8 mouse cellular contexts compared by ENCODE assay signal in genomic region chr14:8098687-8098995, GRCm38 (mm10). TPM values are rescaled to one million over a fixed set of nuclear protein-coding genes. Genes with fewer than 3 reads are reported as not detected.
DNase-seq lines count a peak whose midpoint lies in the region; ATAC-seq and TF ChIP-seq lines count a peak whose summit lies in the region.

No protein-coding gene starts in this region.

- TF ChIP-seq EP300 in heart, adult 2 months (IDR thresholded peaks at IDR 0.05; ENCODE audit: insufficient read depth, low read depth, low read length) = no peak

- WGBS in heart, adult 2 months = 2% methylated on average over 5 of the region's 5 CpGs
- WGBS in liver, embryonic 13.5 days (ENCODE audit: insufficient replicate concordance) = 3% methylated on average over 5 of the region's 5 CpGs

- H3K4me2 ChIP-seq in liver, embryonic 13.5 days = peak overlapping the region; percentile 89

- H3K36me3 ChIP-seq in heart, adult 2 months (ENCODE audit: control insufficient read depth, insufficient read depth, low read length) = peaks cover 7% of the 10 kb centered on the region
- H3K36me3 ChIP-seq in C2C12 (ENCODE audit: control insufficient read depth, insufficient read depth) = no peaks in the 10 kb centered on the region
- H3K36me3 ChIP-seq in liver, embryonic 13.5 days = no peaks in the 10 kb centered on the region

- peak overlapping the region; percentile 91 for H3K27ac ChIP-seq in heart, adult 2 months
- peak overlapping the region; percentile 86 for H3K27ac ChIP-seq in embryonic fibroblast, embryonic 13.5 days (ENCODE audit: insufficient read depth, low read length)
- peak overlapping the region; percentile 54; the same call in 1 of the 2 replicates for H3K27ac ChIP-seq in liver, embryonic 13.5 days

- H3K4me1 ChIP-seq in heart, adult 2 months (ENCODE audit: control insufficient read depth, insufficient read depth, low read length) = peaks cover 6% of the 10 kb centered on the region
- H3K4me1 ChIP-seq in embryonic fibroblast, embryonic 13.5 days (ENCODE audit: control insufficient read depth, insufficient read depth, low read length) = peaks cover 22% of the 10 kb centered on the region
- H3K4me1 ChIP-seq in liver, embryonic 13.5 days (replicated peaks) = peaks cover 34% of the 10 kb centered on the region

- H3K4me3 ChIP-seq in heart, adult 2 months = peak overlapping the region; percentile 74
- peak overlapping the region; percentile 35 for H3K4me3 ChIP-seq in C2C12 (ENCODE audit: insufficient read depth, poor library complexity, severe bottlenecking)
- peak overlapping the region; percentile 100 for H3K4me3 ChIP-seq in embryonic fibroblast, embryonic 13.5 days (ENCODE audit: insufficient read depth, low read length)
- H3K4me3 ChIP-seq in liver, embryonic 13.5 days (replicated peaks) = peak overlapping the region; percentile 81

- TF ChIP-seq POLR2A in heart, adult 2 months (IDR thresholded peaks at IDR 0.05; ENCODE audit: insufficient read depth, low read depth, low read length) = no peak
- no peak for TF ChIP-seq POLR2A in embryonic fibroblast, embryonic 13.5 days (IDR thresholded peaks at IDR 0.05; ENCODE audit: low read depth, low read length)

- H3K79me2 ChIP-seq in heart, adult 2 months (replicated peaks; ENCODE audit: control insufficient read depth, insufficient read depth, low read length) = 0 out of 2 replicates have a peak, but pooled peaks cover 3% of the 10 kb centered on the region
- H3K79me2 ChIP-seq in C2C12 (ENCODE audit: control insufficient read depth, insufficient read depth) = peaks cover 13% of the 10 kb centered on the region

- H3ac ChIP-seq in C2C12 (ENCODE audit: control insufficient read depth, insufficient read length, low read depth) = peak overlapping the region; percentile 83

- no peaks in the 10 kb centered on the region for H3K9me3 ChIP-seq in liver, embryonic 13.5 days (replicated peaks)

- no peak for TF ChIP-seq CTCF in heart, adult 2 months (IDR thresholded peaks at IDR 0.05)
- TF ChIP-seq CTCF in C2C12 (IDR thresholded peaks at IDR 0.05; ENCODE audit: control insufficient read depth, insufficient read depth, insufficient read length) = no peak
- no peak for TF ChIP-seq CTCF in embryonic fibroblast, embryonic 13.5 days (IDR thresholded peaks at IDR 0.05; ENCODE audit: borderline replicate concordance, insufficient read depth, low read length)

- intact Hi-C loops in heart, adult 2 months (cut with DNase I) = loop anchor here (2.0 to 5.0 kb wide), 2 partner anchors 74 to 114 kb away; partner anchors contain the start of genes Kctd6 and Pdhb
- intact Hi-C loops in heart, postnatal 10 days (cut with DNase I) = loop anchor here (5.0 kb wide), 1 partner anchor 119 kb away; no protein-coding TSS in a partner anchor

- peak overlapping the region; percentile 92 for H3K9ac ChIP-seq in heart, adult 2 months (ENCODE audit: low read depth, low read length)
- H3K9ac ChIP-seq in liver, embryonic 13.5 days = peak overlapping the region; percentile 82

- peaks cover 2% of the 10 kb centered on the region for H3K79me3 ChIP-seq in C2C12 (ENCODE audit: low read depth)

- H3K27me3 ChIP-seq in heart, adult 2 months (ENCODE audit: control insufficient read depth, insufficient read depth, low read length) = no peaks in the 10 kb centered on the region
- no peaks in the 10 kb centered on the region for H3K27me3 ChIP-seq in C2C12 (ENCODE audit: control insufficient read depth, insufficient read depth, insufficient read length)
- no peaks in the 10 kb centered on the region for H3K27me3 ChIP-seq in liver, embryonic 13.5 days

- DNase-seq in heart, adult 2 months = no peak
- no peak for DNase-seq in heart, postnatal 10 days
- no peak for DNase-seq in liver, embryonic 13.5 days
- no peak for DNase-seq in ovary, postnatal 10 days (ENCODE audit: low spot score)
- DNase-seq in cerebellum, adult 18-20 months = no peak
- DNase-seq in adrenal gland, adult (ENCODE audit: inconsistent age in 2 of 2, low spot score in 1 of 2) = no peak

- no peak for ATAC-seq in liver, embryonic 13.5 days (ENCODE audit: low read depth)

TF ChIP-seq in C2C12, 6 proteins besides CTCF, POLR2A, EP300 and RAD21:
- TF ChIP-seq MYOG (IDR thresholded peaks at IDR 0.05; ENCODE audit: control insufficient read depth, extremely low read depth, insufficient read length) = no peak
- no peak for TF ChIP-seq MAX (IDR thresholded peaks at IDR 0.05)
- TF ChIP-seq FOSL1 (IDR thresholded peaks at IDR 0.05; ENCODE audit: insufficient read depth, low read length, poor library complexity, severe bottlenecking) = no peak
- no peak for TF ChIP-seq MYOD1 (IDR thresholded peaks at IDR 0.05; ENCODE audit: control insufficient read depth, insufficient read length, low read depth)
- no peak for TF ChIP-seq USF1 (IDR thresholded peaks at IDR 0.05; ENCODE audit: low read depth)
- TF ChIP-seq CEBPB (IDR thresholded peaks at IDR 0.05; ENCODE audit: low read depth) = no peak

RNA-seq across cellular contexts. Expression of gene Pxk, which starts 0.6 kb away (rescaled TPM):
- 10 to 100 TPM; 23.1 to 24.6 TPM for total RNA-seq in heart, adult 2 months (2021)
- polyA plus RNA-seq in heart, adult 2 months (2012; rRNA removed) = 18.3 and 27.3 TPM in 2 replicates
- 10 to 100 TPM; 21.4 to 26.2 TPM for total RNA-seq in heart, postnatal 10 days (2021)
- 17.8 TPM for polyA plus RNA-seq in C2C12 (2012; fragmentation: generic; extraction: Trizol)
- polyA plus RNA-seq in embryonic fibroblast, embryonic 13.5 days (2011; ENCODE audit: insufficient read length, low read depth, missing spikeins) = 38.9 and 45.6 TPM in 2 replicates
- polyA plus RNA-seq in liver, embryonic 13.5 days (2015; fragmentation: Nextera tagmentation; extraction: Ambion mirVana) = 9.7 and 13.1 TPM in 2 replicates

RNA-seq across cellular contexts. Expression of gene Rpp14, which starts 18.5 kb away (rescaled TPM):
- total RNA-seq in heart, adult 2 months (2021) = 10 to 100 TPM; 23.1 to 29.7 TPM
- polyA plus RNA-seq in heart, adult 2 months (2012; rRNA removed) = 11.2 and 16.7 TPM in 2 replicates
- 10 to 100 TPM; 21.5 to 24.6 TPM for total RNA-seq in heart, postnatal 10 days (2021)
- polyA plus RNA-seq in C2C12 (2012; fragmentation: generic; extraction: Trizol) = 33.7 TPM
- 17.8 and 24.1 TPM in 2 replicates for polyA plus RNA-seq in embryonic fibroblast, embryonic 13.5 days (2011; ENCODE audit: insufficient read length, low read depth, missing spikeins)
- polyA plus RNA-seq in liver, embryonic 13.5 days (2015; fragmentation: Nextera tagmentation; extraction: Ambion mirVana) = 39.3 and 47.5 TPM in 2 replicates

Comparison
In these comparisons a context has a peak if more than half of its experiments do, and no peak if none do; other contexts are left out.
1. H3K4me3 ChIP-seq: peak in every context shown above with its lines; median percentile 100 in embryonic fibroblast, embryonic 13.5 days; 81 in liver, embryonic 13.5 days; 74 in heart, adult 2 months; 35 in C2C12.